Mouse (Mus musculus) forebrain, postnatal 0 days (tissue): ENCODE measurements around the gene Ppp1r1c. TPM values are rescaled to one million over a fixed set of nuclear protein-coding genes. Genes with fewer than 3 reads are reported as not detected.

Experiments used
- ATAC-seq: fragments of 200-750 bp; cut with Nextera tagmentation; 2 replicates; pipeline ENCODE4 v1.8.0; 2017; ENCODE audit warnings: mild to moderate bottlenecking, moderate library complexity
- DNase-seq: peaks from one replicate; pipeline ENCODE4 v3.0.0-alpha.2; 2015
- H3K27ac ChIP-seq: fragments of 300-500 bp; sonication (generic); 2 replicates; pipeline ENCODE4 v1.5.1; 2014; ENCODE audit warnings: low read depth, mild to moderate bottlenecking, antibody characterized with exemption, low read length, moderate library complexity, mixed read lengths
- H3K27me3 ChIP-seq: fragments of 300-500 bp; sonication (generic); 2 replicates; pipeline ENCODE4 v1.6.1; 2014; ENCODE audit warnings: mild to moderate bottlenecking, low read length, mixed read lengths; ENCODE audit not compliant: insufficient read depth
- H3K36me3 ChIP-seq: fragments of 300-500 bp; sonication (generic); 2 replicates; pipeline ENCODE4 v1.6.1; 2014; ENCODE audit warnings: mild to moderate bottlenecking, moderate library complexity; ENCODE audit not compliant: insufficient read depth
- H3K4me1 ChIP-seq: fragments of 300-500 bp; sonication (generic); 2 replicates; pipeline ENCODE4 v1.6.1; 2014; ENCODE audit warnings: antibody characterized with exemption; ENCODE audit not compliant: insufficient read depth
- H3K4me2 ChIP-seq: fragments of 300-500 bp; sonication (generic); 2 replicates; pipeline ENCODE4 v1.6.1; 2014; ENCODE audit warnings: low read depth, mild to moderate bottlenecking, moderate library complexity
- H3K4me3 ChIP-seq: fragments of 300-500 bp; sonication (generic); 2 replicates; pipeline ENCODE4 v1.5.1; 2014; ENCODE audit warnings: low read depth, low read length, mixed read lengths
- H3K9ac ChIP-seq: fragments of 300-500 bp; sonication (generic); 2 replicates; pipeline ENCODE4 v1.6.1; 2014; ENCODE audit warnings: mild to moderate bottlenecking
- H3K9me3 ChIP-seq: fragments of 300-500 bp; sonication (generic); 2 replicates; pipeline ENCODE4 v1.6.1; 2016; ENCODE audit warnings: low read length
- CTCF ChIP-seq: sonication (generic); IDR thresholded peaks from 2 replicates; pipeline ENCODE4 v1.5.1; 2016; ENCODE audit warnings: antibody characterized with exemption, control low read depth, low read depth
- WGBS: fragments of 180-500 bp; shearing (Covaris S2); extraction: QIAGEN DNeasy Blood & Tissue Kit; methylation state at CpG from one replicate; pipeline ENCODE4 v1.1.7; 2014; 5-methylcytosine and 5-hydroxymethylcytosine counted together
- polyA plus RNA-seq: library from polyadenylated mRNA; unstranded; fragments of >200 nt; fragmentation: Nextera tagmentation; extraction: Ambion mirVana; gene quantifications from 2 replicates; pipeline ENCODE4 v1.2.1, GENCODE M21; 2015
- total RNA-seq: library from RNA; depleted of rRNA; stranded (reverse); fragments of >200 nt; gene quantifications from 2 replicates; pipeline ENCODE4 v1.2.3, GENCODE M21; 2014

Gene Ppp1r1c
- total and polyA plus RNA-seq, 2 experiments from 2014 or later = 0.33 to 1.4 TPM

DNA sequence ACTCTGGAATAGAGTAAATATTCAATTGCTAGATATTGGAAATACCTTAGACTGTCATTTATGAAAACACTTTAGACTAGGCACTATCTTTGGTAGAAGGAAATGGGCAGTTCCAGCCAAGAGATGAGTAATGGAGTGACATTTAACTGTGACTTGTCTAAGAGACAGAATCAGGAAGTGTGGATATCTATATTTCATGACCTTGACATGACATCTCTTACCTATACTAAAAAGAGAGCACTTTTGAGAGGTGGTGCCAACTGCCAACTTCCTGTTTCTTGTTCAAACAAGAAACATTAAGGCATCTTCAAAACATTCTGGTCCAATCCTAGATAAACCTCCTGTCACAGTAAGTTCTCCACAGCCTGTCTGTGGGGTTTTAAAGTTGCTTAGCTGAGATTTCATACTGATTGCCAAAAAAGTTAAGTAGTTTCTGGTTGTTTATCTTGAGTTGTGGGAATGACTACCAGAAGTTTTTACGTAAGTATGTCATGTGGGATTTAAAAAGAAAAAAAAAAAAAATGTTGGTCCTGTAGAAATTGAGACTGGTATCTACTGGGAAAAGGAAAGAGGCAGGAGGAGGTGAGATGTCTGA lies 29.8 kb upstream of the Ppp1r1c start:
- ATAC-seq = no peak

GRCm38 (mm10) chr2:79681672-79682071 lies 25.9 kb upstream of the Ppp1r1c start:
- no peaks in the 10 kb centered on the region for H3K9me3 ChIP-seq
- WGBS = 84% methylated on average over 4 of the region's 4 CpGs
- H3K27me3 ChIP-seq = no peaks in the 10 kb centered on the region
- ATAC-seq (no peak), DNase-seq (no peak)
- no peak overlapping the region for H3K27ac ChIP-seq
- no peaks in the 10 kb centered on the region for H3K36me3 ChIP-seq
- H3K4me2 ChIP-seq = no peak overlapping the region
- no peak for TF ChIP-seq CTCF
- no peak overlapping the region for H3K4me3 ChIP-seq
- H3K4me1 ChIP-seq = no peaks in the 10 kb centered on the region
- no peak overlapping the region for H3K9ac ChIP-seq

More for the DNA sequence above, 29.8 kb upstream of the Ppp1r1c start:
- H3K27me3 ChIP-seq = no peaks in the 10 kb centered on the region
- no peak for TF ChIP-seq CTCF
- H3K4me3 ChIP-seq = no peak overlapping the region
- no peak overlapping the region for H3K27ac ChIP-seq
- H3K4me2 ChIP-seq = no peak overlapping the region
- no peak overlapping the region for H3K9ac ChIP-seq
- no peak for DNase-seq
- no peaks in the 10 kb centered on the region for H3K9me3 ChIP-seq
- H3K36me3 ChIP-seq = no peaks in the 10 kb centered on the region
- no peaks in the 10 kb centered on the region for H3K4me1 ChIP-seq
- 100% methylated on average over 1 of the region's 1 CpGs for WGBS

- Histone ChIP-seq H3K4me2 (no peak overlapping the region), H3K9ac (no peak overlapping the region), H3K4me1 (no peaks in the 10 kb centered on the region), H3K9me3 (no peaks in the 10 kb centered on the region), H3K36me3 (no peaks in the 10 kb centered on the region), H3K4me3 (no peak overlapping the region), H3K27me3 (no peaks in the 10 kb centered on the region), H3K27ac (no peak overlapping the region)
- DNase-seq = peak; percentile 18
- 72% methylated on average over 4 of the region's 4 CpGs for WGBS
- ATAC-seq = peak; percentile 72
- TF ChIP-seq CTCF = no peak
These were observed 24.3 kb upstream of the Ppp1r1c start for GRCm38 (mm10) chr2:79683258-79683657.

DNA sequence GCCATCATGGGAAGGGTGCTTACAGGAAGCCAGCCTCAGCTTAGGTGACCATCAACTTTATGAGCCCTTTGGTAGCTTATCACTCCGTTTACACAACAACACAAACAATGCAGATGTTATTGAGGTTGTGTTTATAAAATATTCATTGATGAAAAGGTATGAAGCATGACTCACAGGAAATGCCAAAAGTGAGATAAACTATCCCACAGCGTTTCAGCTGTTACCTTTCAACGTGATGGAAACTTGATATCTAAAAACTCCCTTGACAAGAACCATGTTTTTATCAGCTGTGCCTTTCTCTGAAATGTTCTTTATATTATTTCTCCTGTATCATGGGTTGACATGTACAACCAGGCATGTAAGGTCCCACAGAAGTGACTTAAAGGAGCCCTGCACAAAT lies 16.7 kb upstream of the Ppp1r1c start:
- Histone ChIP-seq H3K9me3 (no peaks in the 10 kb centered on the region), H3K27ac (no peak overlapping the region), H3K4me3 (no peak overlapping the region), H3K9ac (no peak overlapping the region), H3K4me2 (no peak overlapping the region), H3K36me3 (no peaks in the 10 kb centered on the region), H3K27me3 (no peaks in the 10 kb centered on the region), H3K4me1 (no peaks in the 10 kb centered on the region)
- ATAC-seq (no peak), DNase-seq (no peak)
- no peak for TF ChIP-seq CTCF
- WGBS = 84% methylated on average over 3 of the region's 3 CpGs

DNA sequence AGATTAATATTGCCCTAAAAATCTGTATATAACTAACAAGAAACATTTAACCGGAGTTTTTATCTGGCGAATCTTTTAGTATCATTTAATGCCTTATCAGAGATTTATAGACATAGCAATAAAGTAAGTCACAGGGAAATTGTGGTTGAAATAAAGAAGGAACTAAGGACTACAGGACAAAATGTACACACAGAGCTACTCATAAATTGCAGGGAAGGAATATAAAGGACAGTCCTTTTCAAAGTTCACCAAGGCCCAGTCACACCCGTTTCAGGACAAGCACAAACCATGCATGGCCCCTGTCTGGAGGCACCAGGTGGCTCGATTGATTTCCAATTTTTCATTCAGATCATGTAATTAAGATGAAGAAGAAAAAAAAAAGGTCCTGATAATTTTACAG lies 12.4 kb upstream of the Ppp1r1c start:
- Histone ChIP-seq H3K4me1 (no peaks in the 10 kb centered on the region), H3K9ac (no peak overlapping the region), H3K27ac (no peak overlapping the region), H3K36me3 (no peaks in the 10 kb centered on the region), H3K4me2 (no peak overlapping the region), H3K9me3 (no peaks in the 10 kb centered on the region), H3K27me3 (no peaks in the 10 kb centered on the region), H3K4me3 (no peak overlapping the region)
- TF ChIP-seq CTCF = no peak
- ATAC-seq (no peak), DNase-seq (no peak)
- WGBS = 92% methylated on average over 4 of the region's 4 CpGs

DNA sequence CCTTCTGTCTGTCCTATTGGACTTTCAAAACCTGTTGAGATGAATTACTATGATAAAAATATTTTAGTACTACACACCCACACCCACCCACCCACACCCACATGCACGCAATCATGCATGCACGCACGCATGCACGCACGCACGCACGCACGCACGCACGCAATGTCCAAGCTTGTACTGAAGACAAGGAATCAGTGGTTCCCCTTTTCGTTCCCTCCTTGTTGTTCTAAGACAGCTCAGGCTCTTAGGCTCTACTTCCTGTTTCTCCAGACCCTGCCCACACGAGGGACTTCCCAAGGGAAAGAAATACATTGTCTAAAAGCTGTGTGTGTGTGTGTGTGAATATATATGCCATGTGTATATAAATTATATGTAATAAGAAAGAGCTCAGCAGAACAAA lies 11.6 kb upstream of the Ppp1r1c start:
- no peaks in the 10 kb centered on the region for H3K4me1 ChIP-seq
- 92% methylated on average over 12 of the region's 12 CpGs for WGBS
- no peak for TF ChIP-seq CTCF
- H3K9ac ChIP-seq = no peak overlapping the region
- DNase-seq = no peak
- no peak overlapping the region for H3K4me3 ChIP-seq
- H3K9me3 ChIP-seq = no peaks in the 10 kb centered on the region
- no peaks in the 10 kb centered on the region for H3K36me3 ChIP-seq
- no peak for ATAC-seq
- no peak overlapping the region for H3K4me2 ChIP-seq
- no peak overlapping the region for H3K27ac ChIP-seq
- H3K27me3 ChIP-seq = no peaks in the 10 kb centered on the region

DNA sequence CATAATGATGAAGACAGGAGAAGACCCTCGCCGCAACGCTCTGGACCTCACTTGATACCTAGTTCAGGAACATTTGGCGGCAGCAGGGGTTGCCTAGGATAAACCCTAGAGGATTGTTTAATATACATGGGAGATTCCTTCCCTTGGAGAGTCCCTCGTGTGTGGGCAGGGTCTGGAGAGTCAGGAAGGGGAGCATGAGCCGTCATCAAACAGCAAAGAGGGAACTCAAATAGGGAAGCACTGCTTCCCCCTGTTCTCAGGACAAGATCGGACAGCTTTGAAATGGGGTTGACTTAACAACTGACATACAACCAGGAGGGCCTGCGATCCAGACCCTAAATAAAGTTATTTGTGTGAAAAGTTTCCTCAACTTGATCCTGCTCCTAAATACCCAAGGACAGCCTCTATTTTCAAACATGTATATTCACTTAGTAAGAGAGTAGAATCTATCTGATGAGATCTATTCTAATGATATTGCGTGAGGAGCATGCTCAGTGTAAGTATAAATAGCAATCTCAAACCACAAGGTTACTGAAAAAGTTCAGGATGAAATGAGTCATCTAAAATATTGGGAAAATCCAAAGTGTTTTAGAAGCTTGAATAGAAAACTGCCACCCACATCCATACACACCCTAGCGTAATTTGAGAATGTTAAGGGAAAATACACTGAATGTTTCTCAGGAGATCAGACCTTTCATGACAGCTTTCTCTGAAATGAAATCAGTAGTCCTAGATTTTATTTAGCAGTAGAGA lies 10.9 kb upstream of the Ppp1r1c start:
- DNase-seq = no peak

More for the DNA sequence above, 10.9 kb upstream of the Ppp1r1c start:
- H3K4me2 ChIP-seq = no peak overlapping the region
- no peak overlapping the region for H3K27ac ChIP-seq
- H3K27me3 ChIP-seq = no peaks in the 10 kb centered on the region
- H3K9ac ChIP-seq = no peak overlapping the region
- TF ChIP-seq CTCF = no peak
- no peak overlapping the region for H3K4me3 ChIP-seq
- no peaks in the 10 kb centered on the region for H3K36me3 ChIP-seq
- 91% methylated on average over 10 of the region's 10 CpGs for WGBS
- no peaks in the 10 kb centered on the region for H3K9me3 ChIP-seq
- H3K4me1 ChIP-seq = no peaks in the 10 kb centered on the region
- no peak for ATAC-seq
